Mouse (Mus musculus) spleen, adult 2 months (tissue): Measurements from ENCODE around the gene Zbtb39. TPM values are rescaled to one million over a fixed set of nuclear protein-coding genes. Genes with fewer than 3 reads are reported as not detected.

Experiments
- DNase-seq, 2 experiments: peaks; one replicate each; pipeline versions ENCODE4 v3.0.0 to v3.0.0-alpha.2; 2012 to 2021; ENCODE audit warnings: low spot score in 2 of 2, low read depth in 1 of 2
- H3K27ac ChIP-seq: fragments of 200-500 bp; 2 replicates; pipeline ENCODE4 v1.5.1; 2012; ENCODE audit warnings: low read length, inconsistent platforms; ENCODE audit not compliant: insufficient read depth
- H3K27me3 ChIP-seq: fragments of 200-500 bp; 2 replicates; pipeline ENCODE4 v1.6.1; 2012; ENCODE audit warnings: mild to moderate bottlenecking, moderate library complexity, low read length, inconsistent platforms; ENCODE audit not compliant: control insufficient read depth, insufficient read depth
- H3K36me3 ChIP-seq: fragments of 200-500 bp; 2 replicates; pipeline ENCODE4 v1.6.1; 2012; ENCODE audit warnings: mild to moderate bottlenecking, low read length, inconsistent platforms; ENCODE audit not compliant: control insufficient read depth, insufficient read depth
- H3K4me1 ChIP-seq: fragments of 200-500 bp; 2 replicates; pipeline ENCODE4 v1.6.1; 2011; ENCODE audit warnings: inconsistent platforms; ENCODE audit not compliant: control insufficient read depth, insufficient read depth, insufficient read length
- H3K4me3 ChIP-seq: fragments of 200-500 bp; 2 replicates; pipeline ENCODE4 v1.5.1; 2011; ENCODE audit warnings: mild to moderate bottlenecking, inconsistent platforms; ENCODE audit not compliant: insufficient read depth, insufficient read length; ENCODE audit errors: extremely low read depth
- CTCF ChIP-seq: fragments of 200-500 bp; IDR thresholded peaks from 2 replicates; pipeline ENCODE4 v1.5.1; 2011; ENCODE audit warnings: mild to moderate bottlenecking, inconsistent platforms; ENCODE audit not compliant: insufficient read depth, insufficient read length, insufficient replicate concordance; ENCODE audit errors: extremely low read depth
- POLR2A ChIP-seq: fragments of 200-500 bp; IDR thresholded peaks from 2 replicates; pipeline ENCODE4 v1.6.1; 2011; ENCODE audit warnings: low read depth, low read length, inconsistent platforms
- WGBS: fragments of 180-500 bp; shearing (Covaris S2); methylation state at CpG from one replicate; pipeline ENCODE4 v1.1.7; 2018; 5-methylcytosine and 5-hydroxymethylcytosine counted together
- polyA plus RNA-seq: library from polyadenylated mRNA; depleted of rRNA; stranded (reverse); fragments of >200 nt; gene quantifications from 2 replicates; pipeline ENCODE4 v1.2.3, GENCODE M21; 2012

Zbtb39 gene
- polyA plus RNA-seq, 1 experiment = 5.6 TPM

- Histone ChIP-seq H3K36me3 (no peaks in the 10 kb centered on the region), H3K4me1 (peaks cover 17% of the 10 kb centered on the region; the same call in 1 of the 2 replicates), H3K27me3 (no peaks in the 10 kb centered on the region; the same call in 1 of the 2 replicates), H3K27ac (peak overlapping the region; percentile 85), H3K4me3 (no peak overlapping the region)
- TF ChIP-seq CTCF = no peak
- WGBS = 39% methylated on average over 2 of the region's 2 CpGs
- peak in 1 of 2 experiments; percentile 12 for DNase-seq
Measured at GRCm38 (mm10) chr10:127736266-127736665, 3.1 kb upstream of the Zbtb39 start.

GRCm38 (mm10) chr10:127736916-127737315, 2.4 kb upstream of the Zbtb39 start:
- TF ChIP-seq POLR2A (no peak), CTCF (no peak)
- H3K27me3 ChIP-seq = no peaks in the 10 kb centered on the region; the same call in 1 of the 2 replicates
- no peak overlapping the region for H3K4me3 ChIP-seq
- H3K4me1 ChIP-seq = peaks cover 17% of the 10 kb centered on the region; the same call in 1 of the 2 replicates
- H3K27ac ChIP-seq = peak overlapping the region; percentile 85
- H3K36me3 ChIP-seq = peaks cover 3% of the 10 kb centered on the region
- WGBS = 25% methylated on average over 4 of the region's 4 CpGs
- DNase-seq = peak in 1 of 2 experiments; percentile 60

GRCm38 (mm10) chr10:127737552-127737951, 1.8 kb upstream of the Zbtb39 start:
- DNase-seq = no peak
- Histone ChIP-seq H3K4me3 (no peak overlapping the region), H3K4me1 (peaks cover 17% of the 10 kb centered on the region; the same call in 1 of the 2 replicates), H3K27ac (peak overlapping the region; percentile 51), H3K36me3 (peaks cover 8% of the 10 kb centered on the region), H3K27me3 (no peaks in the 10 kb centered on the region; the same call in 1 of the 2 replicates)
- 35% methylated on average over 2 of the region's 2 CpGs for WGBS
- TF ChIP-seq CTCF = no peak
- no peak for TF ChIP-seq POLR2A

- TF ChIP-seq POLR2A (no peak), CTCF (peak; percentile 29; the same call in 1 of the 2 replicates)
- Histone ChIP-seq H3K4me1 (peaks cover 17% of the 10 kb centered on the region; the same call in 1 of the 2 replicates), H3K27me3 (no peaks in the 10 kb centered on the region; the same call in 1 of the 2 replicates), H3K4me3 (no peak overlapping the region), H3K27ac (0 out of 2 replicates have a peak overlapping the region, but pooled peaks have one; percentile 1), H3K36me3 (peaks cover 16% of the 10 kb centered on the region)
- 45% methylated on average over 13 of the region's 13 CpGs for WGBS
- DNase-seq = peak in 1 of 2 experiments; percentile 46
Measured at GRCm38 (mm10) chr10:127738151-127738882, 1.0 kb upstream of the Zbtb39 start.

- WGBS = under 1% methylated on average over 55 of the region's 55 CpGs
- H3K4me3 ChIP-seq = peak overlapping the region; percentile 79
- DNase-seq = peak in 1 of 2 experiments; percentile 31
- no peaks in the 10 kb centered on the region; the same call in 1 of the 2 replicates for H3K27me3 ChIP-seq
- peaks cover 17% of the 10 kb centered on the region; the same call in 1 of the 2 replicates for H3K4me1 ChIP-seq
- peak overlapping the region; percentile 26; the same call in 1 of the 2 replicates for H3K27ac ChIP-seq
- H3K36me3 ChIP-seq = peaks cover 25% of the 10 kb centered on the region
- no peak for TF ChIP-seq CTCF
- no peak for TF ChIP-seq POLR2A
Measured at GRCm38 (mm10) chr10:127739661-127740161, 373 bp downstream of the Zbtb39 start.

- DNase-seq = peak in 1 of 2 experiments; percentile 23
- H3K4me3 ChIP-seq = no peak overlapping the region
- H3K4me1 ChIP-seq = no peaks in the 10 kb centered on the region
- TF ChIP-seq CTCF (0 out of 2 replicates have a peak, but pooled peaks have one; percentile 20), POLR2A (no peak)
- no peaks in the 10 kb centered on the region for H3K27me3 ChIP-seq
- peaks cover 28% of the 10 kb centered on the region for H3K36me3 ChIP-seq
- no peak overlapping the region for H3K27ac ChIP-seq
- 85% methylated on average over 5 of the region's 5 CpGs for WGBS
Measured at GRCm38 (mm10) chr10:127744661-127745060, 5.3 kb downstream of the Zbtb39 start.

GRCm38 (mm10) chr10:127745886-127746285, 6.5 kb downstream of the Zbtb39 start:
- Histone ChIP-seq H3K4me1 (no peaks in the 10 kb centered on the region), H3K27me3 (no peaks in the 10 kb centered on the region), H3K4me3 (no peak overlapping the region), H3K36me3 (peaks cover 28% of the 10 kb centered on the region), H3K27ac (no peak overlapping the region)
- DNase-seq = no peak
- TF ChIP-seq POLR2A = no peak
- no peak for TF ChIP-seq CTCF
- 60% methylated on average over 5 of the region's 5 CpGs for WGBS
